Mouse (Mus musculus) neutrophil, adult 5-6 weeks (primary cell): Measurements from ENCODE around the gene Tmem63a. TPM values are rescaled to one million over a fixed set of nuclear protein-coding genes. Genes with fewer than 3 reads are reported as not detected.

Experiments used
- ATAC-seq: fragments of 151-379, 151-347 bp; 2 replicates; pipeline ENCODE4 v1.8.0; 2017; ENCODE audit warnings: mild to moderate bottlenecking, moderate TSS enrichment; ENCODE audit not compliant: insufficient number of reproducible peaks, poor library complexity, low FRiP score, severe bottlenecking; ENCODE audit errors: extremely low read depth
- total RNA-seq: library from RNA; stranded (forward); fragments of 200-1000 nt; gene quantifications from 2 replicates; pipeline ENCODE4 v1.2.3, GENCODE M21; 2017

Tmem63a gene
- total RNA-seq, 1 experiment from 2014 or later, result 14.9 TPM

GRCm38 (mm10) chr1:181000501-181001092 is 58.5 kb downstream of the Tmem63a start:
- no peak for ATAC-seq

GRCm38 (mm10) chr1:181001217-181001616 is 59.1 kb downstream of the Tmem63a start:
- no peak for ATAC-seq

- no peak for ATAC-seq
Measured at GRCm38 (mm10) chr1:181001621-181002020, 59.5 kb downstream of the Tmem63a start.

GRCm38 (mm10) chr1:181003790-181004189 is 61.6 kb downstream of the Tmem63a start:
- no peak for ATAC-seq

GRCm38 (mm10) chr1:181005331-181005730 is 63.2 kb downstream of the Tmem63a start:
- ATAC-seq, result no peak

- no peak for ATAC-seq
Measured at GRCm38 (mm10) chr1:181007831-181008230, 65.7 kb downstream of the Tmem63a start.

- ATAC-seq, result no peak
Measured at GRCm38 (mm10) chr1:181008266-181008665, 66.1 kb downstream of the Tmem63a start.

GRCm38 (mm10) chr1:181009011-181009590 is 67.0 kb downstream of the Tmem63a start:
- no peak for ATAC-seq

- no peak for ATAC-seq
Measured at GRCm38 (mm10) chr1:181009754-181010153, 67.6 kb downstream of the Tmem63a start.

GRCm38 (mm10) chr1:181010171-181010932 is 68.2 kb downstream of the Tmem63a start:
- no peak for ATAC-seq

GRCm38 (mm10) chr1:181011601-181012000 is 69.5 kb downstream of the Tmem63a start:
- no peak for ATAC-seq

- no peak for ATAC-seq
Measured at GRCm38 (mm10) chr1:181012416-181012815, 70.3 kb downstream of the Tmem63a start.

- no peak for ATAC-seq
Measured at GRCm38 (mm10) chr1:181013446-181013845, 71.3 kb downstream of the Tmem63a start.

- ATAC-seq, result peak; percentile 30; the same call in 1 of the 2 replicates
Measured at GRCm38 (mm10) chr1:181014731-181015500, 72.8 kb downstream of the Tmem63a start.

- no peak for ATAC-seq
Measured at GRCm38 (mm10) chr1:181015558-181015957, 73.4 kb downstream of the Tmem63a start.

GRCm38 (mm10) chr1:181016045-181016444 is 73.9 kb downstream of the Tmem63a start:
- no peak for ATAC-seq

- ATAC-seq, result peak; percentile 63; the same call in 1 of the 2 replicates
Measured at GRCm38 (mm10) chr1:181016532-181017131, 74.5 kb downstream of the Tmem63a start.

- ATAC-seq, result peak; percentile 49
Measured at GRCm38 (mm10) chr1:181017212-181017711, 75.1 kb downstream of the Tmem63a start.

- no peak for ATAC-seq
Measured at GRCm38 (mm10) chr1:181017890-181018420, 75.8 kb downstream of the Tmem63a start.
